Comparison of ENCODE assay signal across 8 mouse cellular contexts in genomic region chrX:52911587-52912371, GRCm38 (mm10). TPM values are rescaled to one million over a fixed set of nuclear protein-coding genes. Genes with fewer than 3 reads are reported as not detected.
A peak's percentile ranks its signal among the peaks of the same experiment; 100 is the strongest.
DNase-seq lines count a peak whose midpoint lies in the region; ATAC-seq lines count a peak whose summit lies in the region.

Phf6 (plus strand) TSS chrX:52912266.

- H3K4me3 ChIP-seq in hindbrain, embryonic 15.5 days: peak within 1 kb of the TSS; percentile 61
- peak within 1 kb of the TSS; percentile 70 for H3K4me3 ChIP-seq in macrophage (ENCODE audit: inconsistent target)

- peaks cover 42% of the 10 kb centered on the region for H3K79me2 ChIP-seq in macrophage (ENCODE audit: inconsistent target)

- DNase-seq in R1 (ENCODE audit: low read depth, low spot score): peak; percentile 89
- DNase-seq in cerebellum, postnatal 25 days: peak; percentile 88 to 94
- peak; percentile 85 to 87 for DNase-seq in frontal cortex, postnatal 36 days (ENCODE audit: low spot score in 2 of 2)
- DNase-seq in left cerebral cortex, adult 18-20 months (ENCODE audit: low spot score in 2 of 2): peak; percentile 79 to 88
- DNase-seq in right cerebral cortex, adult 18-20 months: peak; percentile 91
- peak; percentile 49 for DNase-seq in urinary bladder, postnatal 10 days (ENCODE audit: low spot score)

- H3K4me1 ChIP-seq in hindbrain, embryonic 15.5 days (replicated peaks): no peaks in the 10 kb centered on the region

- peak within 1 kb of the TSS; percentile 93 for H3K27ac ChIP-seq in hindbrain, embryonic 15.5 days (replicated peaks)
- peak within 1 kb of the TSS; percentile 38 for H3K27ac ChIP-seq in macrophage

- 25% methylated on average over 50 of the region's 54 CpGs for WGBS in hindbrain, embryonic 15.5 days
- 26% methylated on average over 32 of the region's 54 CpGs for WGBS in macrophage (ENCODE audit: missing documents)

- H3K4me2 ChIP-seq in hindbrain, embryonic 15.5 days: peak within 1 kb of the TSS; percentile 53

- H3K27me3 ChIP-seq in hindbrain, embryonic 15.5 days: no peaks in the 10 kb centered on the region

- ATAC-seq in hindbrain, embryonic 15.5 days (ENCODE audit: low FRiP score, low read depth): peak; percentile 99

- H3K9me3 ChIP-seq in hindbrain, embryonic 15.5 days: no peaks in the 10 kb centered on the region

- H3K36me3 ChIP-seq in hindbrain, embryonic 15.5 days: no peaks in the 10 kb centered on the region
- no peaks in the 10 kb centered on the region for H3K36me3 ChIP-seq in macrophage (ENCODE audit: inconsistent target)

- peak within 1 kb of the TSS; percentile 66 for H3K9ac ChIP-seq in hindbrain, embryonic 15.5 days

RNA-seq across cellular contexts. Expression of gene Phf6, which starts in this region (rescaled TPM):
- 54.4 and 56.3 TPM in 2 replicates for polyA plus RNA-seq in hindbrain, embryonic 15.5 days (2015; fragmentation: Nextera tagmentation; extraction: Ambion mirVana)
- total RNA-seq in left cerebral cortex, adult 18-20 months (2021): 10 to 100 TPM; 18.2 to 18.6 TPM
- 10 to 100 TPM in 18 of 26 experiments, 1 to 10 TPM in 8; 4.2 to 45.0 (median 12.1) TPM for total RNA-seq in macrophage (2018; cell fraction: chromatin; rRNA removed)
- 10 to 100 TPM in 18 of 26 experiments, 1 to 10 TPM in 8; 8.2 to 17.0 (median 11.3) TPM for total RNA-seq in macrophage (2018; cell fraction: cytosol; rRNA removed)
- 10 to 100 TPM in 16 of 26 experiments, 1 to 10 TPM in 10; 4.3 to 46.9 (median 12.2) TPM for total RNA-seq in macrophage (2018; cell fraction: nucleus; rRNA removed)
- polyA plus RNA-seq in macrophage (2018): 8.4 to 11.2 TPM (median 8.5 TPM) in 3 replicates

Comparison
In these comparisons a context has a peak if more than half of its experiments do, and no peak if none do; other contexts are left out.
1. Peak in every context shown above with its lines: DNase-seq, ATAC-seq, H3K4me3 ChIP-seq and H3K27ac ChIP-seq.